Mouse (Mus musculus) brain, embryonic 18.5 days (tissue): ENCODE data around the gene Acsbg2.
A peak's percentile ranks its signal among the peaks of the same experiment; 100 is the strongest.

Experiments
- DNase-seq: peaks from one replicate; pipeline ENCODE4 v3.0.0-alpha.2; 2012; ENCODE audit warnings: low read depth, low spot score

Gene Acsbg2

GRCm38 (mm10) chr17:56823352-56823751 is 50.9 kb downstream of the Acsbg2 start:
- no peak for DNase-seq

- no peak for DNase-seq
Observed at GRCm38 (mm10) chr17:56822380-56822779, 51.9 kb downstream of the Acsbg2 start.

DNA sequence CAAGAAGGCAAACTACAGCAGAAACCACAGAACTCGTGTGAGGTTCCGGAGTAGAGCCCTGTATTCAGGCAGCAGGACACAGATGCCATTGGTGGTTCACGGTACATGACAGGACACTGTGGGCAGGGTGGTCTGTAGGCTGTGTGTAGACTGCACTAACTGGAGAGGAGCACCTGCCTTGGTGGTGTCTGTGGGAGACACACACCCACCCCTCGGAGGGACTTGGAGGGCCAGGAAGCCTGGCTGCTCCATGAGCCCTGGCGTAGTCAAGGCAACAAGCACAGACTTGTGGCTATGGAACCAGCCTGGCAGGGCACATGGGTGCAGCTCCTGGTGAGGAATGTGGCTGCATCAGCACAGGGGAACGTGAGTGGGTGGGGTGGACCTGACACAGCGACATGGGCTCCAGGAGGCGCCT is 54.5 kb downstream of the Acsbg2 start:
- DNase-seq, result no peak

DNA sequence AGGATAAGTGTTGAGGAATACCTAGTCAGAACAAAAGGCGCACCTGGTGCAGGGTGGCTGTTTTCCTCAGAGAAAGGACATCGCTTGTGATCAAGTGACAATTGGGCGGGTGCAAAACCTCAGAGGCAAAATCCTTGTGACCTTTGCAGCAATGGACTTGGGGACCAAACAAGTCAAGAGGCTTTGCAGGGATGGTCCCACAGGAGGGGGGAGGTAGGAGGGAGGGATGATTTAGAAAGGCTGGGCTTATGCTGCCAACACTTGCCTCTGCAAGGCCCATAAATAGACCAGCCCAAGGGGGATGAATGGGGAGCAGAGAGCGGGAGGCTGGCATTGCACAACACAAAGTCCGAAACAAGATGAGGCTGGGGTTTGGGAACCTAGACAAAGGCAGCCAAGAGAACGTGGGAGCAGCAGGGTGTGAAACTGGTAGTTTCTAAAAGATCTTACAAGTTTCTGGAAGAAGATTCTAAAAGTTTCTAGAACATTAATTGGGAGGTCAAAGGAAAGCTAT is 55.2 kb downstream of the Acsbg2 start:
- no peak for DNase-seq

GRCm38 (mm10) chr17:56818067-56818636 is 56.1 kb downstream of the Acsbg2 start:
- no peak for DNase-seq

DNA sequence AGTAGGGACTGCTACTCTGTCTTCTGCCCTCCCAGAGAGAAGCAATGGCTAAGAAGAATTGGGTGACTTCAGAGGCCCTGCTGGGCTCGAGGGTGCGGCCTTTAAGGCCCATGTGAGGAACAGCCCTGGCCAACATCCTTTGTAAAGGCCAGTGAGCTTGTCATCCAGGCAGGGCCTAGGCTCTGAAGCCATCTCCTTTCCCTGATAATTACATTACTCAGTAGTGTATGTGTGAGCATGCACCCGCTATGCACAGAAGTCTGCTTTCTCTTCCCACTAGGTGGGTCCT is 59.2 kb downstream of the Acsbg2 start:
- DNase-seq, result no peak

DNA sequence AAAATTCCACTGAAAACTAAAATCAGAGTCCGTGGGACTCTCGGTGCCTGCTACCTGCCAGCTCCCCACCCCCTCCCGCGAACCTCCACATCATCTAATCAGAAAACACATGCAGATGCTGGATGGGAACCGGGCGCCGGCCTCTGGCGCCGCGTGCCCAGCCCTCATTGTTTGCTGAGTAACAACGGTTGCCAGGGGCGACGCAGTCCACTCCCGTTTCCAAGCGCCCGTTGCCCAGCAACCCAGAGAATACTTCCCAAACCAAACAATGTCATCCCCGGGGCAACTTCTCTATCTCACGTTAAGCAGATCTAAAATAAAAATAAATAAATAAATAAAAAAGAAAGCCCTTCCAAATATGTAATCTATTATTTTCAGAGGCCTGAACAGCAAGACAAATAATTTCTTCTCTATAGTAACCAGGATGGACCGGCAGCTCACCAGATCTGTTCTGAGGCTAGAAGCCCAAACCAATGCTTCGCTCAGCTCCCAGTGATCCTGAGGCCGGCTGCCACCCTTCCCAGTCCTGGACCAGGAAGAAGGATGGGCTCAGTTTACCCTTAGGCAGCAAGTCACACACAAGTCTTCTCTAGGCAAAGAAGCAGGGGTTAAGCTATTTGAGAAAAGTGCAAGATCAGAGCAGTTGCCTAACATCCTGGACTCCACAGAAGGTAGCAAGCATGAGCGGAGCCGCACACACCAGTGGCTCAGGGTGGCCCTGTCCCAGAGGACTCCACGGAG is 59.8 kb downstream of the Acsbg2 start:
- peak; percentile 79 for DNase-seq

DNA sequence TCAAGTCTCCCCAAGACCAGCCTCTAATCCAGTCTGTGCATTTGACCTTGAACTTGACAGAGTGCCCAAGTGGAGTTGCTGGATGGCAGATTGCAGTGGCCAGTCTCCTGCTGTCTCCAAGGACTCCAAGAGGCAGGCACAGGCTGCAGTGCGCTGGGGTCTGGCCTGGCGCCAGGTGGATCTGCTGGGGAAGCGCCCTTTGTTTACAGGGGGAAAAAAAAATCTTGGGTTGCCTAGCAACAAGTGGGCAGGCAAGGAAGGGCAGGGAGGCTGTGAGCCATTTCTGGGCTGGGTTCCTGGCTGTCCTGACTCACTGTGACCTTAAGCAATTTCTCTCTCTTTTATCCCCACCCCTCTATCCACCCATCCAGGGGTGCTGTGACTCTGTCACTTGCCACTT is 64.0 kb downstream of the Acsbg2 start:
- no peak for DNase-seq

- DNase-seq, result no peak
Observed at GRCm38 (mm10) chr17:56808518-56808917, 65.7 kb downstream of the Acsbg2 start.

GRCm38 (mm10) chr17:56805784-56806183 is 68.5 kb downstream of the Acsbg2 start:
- no peak for DNase-seq

DNA sequence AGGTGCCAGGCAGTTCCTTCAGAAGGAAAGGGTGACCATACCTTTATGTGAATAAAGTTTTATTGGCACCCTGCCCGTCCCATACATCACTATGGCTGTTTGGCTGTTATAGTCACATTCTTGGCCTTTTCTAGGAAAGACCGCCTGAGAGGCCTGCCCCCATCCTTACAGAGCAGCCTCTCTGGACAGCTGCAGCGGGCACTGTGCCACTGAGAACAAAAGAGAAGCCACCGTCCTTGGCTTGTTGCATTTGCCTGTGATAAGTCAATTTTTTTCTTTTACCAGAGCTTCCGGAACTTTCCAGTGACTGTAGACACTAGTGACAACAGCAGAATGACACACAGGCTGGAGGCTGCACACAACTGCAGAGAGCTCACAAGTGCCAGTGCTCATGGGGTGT is 69.3 kb downstream of the Acsbg2 start:
- no peak for DNase-seq

- no peak for DNase-seq
Observed at GRCm38 (mm10) chr17:56802065-56802464, 72.2 kb downstream of the Acsbg2 start.

DNA sequence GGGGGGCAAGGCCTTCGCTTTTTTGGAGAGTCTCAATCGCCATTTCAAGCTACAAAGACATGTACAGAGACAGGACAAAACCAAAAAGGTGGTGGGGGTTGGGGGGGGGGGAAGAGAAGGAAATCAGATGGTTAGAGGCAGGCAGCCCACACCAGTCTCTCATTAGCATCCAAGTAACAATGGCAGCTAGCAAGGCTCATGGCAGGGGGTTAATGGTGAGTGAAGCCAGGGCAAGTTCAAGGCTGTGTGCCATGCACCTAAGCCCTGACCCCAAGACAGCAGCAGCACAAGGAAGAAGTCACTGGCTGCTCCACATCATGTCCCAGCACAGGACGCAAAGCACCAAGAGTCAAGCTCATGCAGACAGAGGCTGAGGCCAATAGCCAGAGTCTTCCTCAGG is 75.0 kb downstream of the Acsbg2 start:
- no peak for DNase-seq

DNA sequence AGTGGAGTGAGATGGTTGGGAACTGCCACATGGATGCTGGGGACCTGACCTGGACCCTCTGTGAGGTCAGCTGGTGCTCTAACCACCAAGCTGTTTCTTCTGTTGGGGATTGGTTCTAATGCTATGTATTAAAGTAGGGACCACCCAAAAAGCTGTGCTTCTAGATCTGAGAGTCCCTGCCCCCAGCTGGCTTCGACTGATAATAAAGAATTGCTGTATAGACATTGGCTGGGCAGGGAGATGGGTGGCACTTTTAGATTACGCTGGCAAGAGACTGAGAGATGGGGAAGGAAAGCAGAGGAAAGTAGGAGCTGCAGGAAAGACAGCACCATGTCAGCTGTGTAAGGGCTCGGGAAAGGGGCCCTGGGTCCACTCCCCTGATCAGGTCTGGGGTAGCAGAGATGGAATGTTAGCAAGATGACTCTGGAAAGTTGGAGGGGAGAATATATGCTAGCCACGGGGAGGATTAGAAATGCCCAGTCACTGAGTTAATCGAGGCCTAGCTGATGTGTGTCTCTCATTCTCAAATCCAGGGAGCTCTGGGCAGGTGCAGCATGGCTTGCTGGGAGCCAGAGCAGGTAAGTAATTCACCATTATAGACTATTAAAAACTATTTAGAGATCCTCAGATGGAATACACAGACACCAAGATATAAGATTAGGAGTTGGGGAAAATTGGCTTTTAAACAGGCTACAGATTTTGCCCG is 80.5 kb downstream of the Acsbg2 start:
- DNase-seq, result no peak
